Mouse (Mus musculus) megakaryocyte, adult 5-6 weeks (primary cell): Measurements from ENCODE around the gene C130032M10Rik. TPM values are rescaled to one million over a fixed set of nuclear protein-coding genes. Genes with fewer than 3 reads are reported as not detected.

Experiments used
- total RNA-seq, 2 experiments: library from RNA; stranded (forward) in 1 of 2; stranded (reverse) in 1 of 2; fragments of 153-499, 151-499 nt in 1 of 2; fragments of 221-1000, 200-1000 nt in 1 of 2; gene quantifications; 2 replicates each; pipeline versions ENCODE4 v1.2.3 to v1.2.4; 2015 to 2017

The C130032M10Rik gene
- total RNA-seq, 2 experiments from 2014 or later, result not detected

Other genes with a start within 250 kb of the C130032M10Rik start
- gene Bcl2a1c, start 185.6 kb upstream of the C130032M10Rik start, total RNA-seq (2015), result not detected in 2 replicates
- not detected in 2 replicates for gene Bcl2a1c, start 185.6 kb upstream of the C130032M10Rik start, total RNA-seq (2017)
- 23.8 and 32.6 TPM in 2 replicates for gene Crtap, start 125.0 kb upstream of the C130032M10Rik start, total RNA-seq (2015)
- gene Crtap, start 125.0 kb upstream of the C130032M10Rik start, total RNA-seq (2017), result 5.6 and 13.1 TPM in 2 replicates
- gene Glb1, start 114.6 kb upstream of the C130032M10Rik start, total RNA-seq (2015), result 29.8 TPM in 2 replicates
- 21.2 and 24.5 TPM in 2 replicates for gene Glb1, start 114.6 kb upstream of the C130032M10Rik start, total RNA-seq (2017)
- gene Tmppe, start 114.6 kb upstream of the C130032M10Rik start, total RNA-seq (2015), result 1.2 and 2.4 TPM in 2 replicates
- 4.6 and 6.9 TPM in 2 replicates for gene Tmppe, start 114.6 kb upstream of the C130032M10Rik start, total RNA-seq (2017)
- 0.18 TPM in 1 of 2 replicates, not detected in the other for gene Ccr4, start 10.8 kb upstream of the C130032M10Rik start, total RNA-seq (2015)
- 0.07 TPM in 1 of 2 replicates, not detected in the other for gene Ccr4, start 10.8 kb upstream of the C130032M10Rik start, total RNA-seq (2017)
- not detected in 2 replicates for gene Trim71, start 48.7 kb downstream of the C130032M10Rik start, total RNA-seq (2015)
- gene Trim71, start 48.7 kb downstream of the C130032M10Rik start, total RNA-seq (2017), result not detected in 2 replicates
- 14.3 and 14.7 TPM in 2 replicates for gene Cnot10, start 124.5 kb downstream of the C130032M10Rik start, total RNA-seq (2015)
- gene Cnot10, start 124.5 kb downstream of the C130032M10Rik start, total RNA-seq (2017), result 26.8 and 33.3 TPM in 2 replicates
- gene Dync1li1, start 173.1 kb downstream of the C130032M10Rik start, total RNA-seq (2015), result 35.5 and 39.5 TPM in 2 replicates
- gene Dync1li1, start 173.1 kb downstream of the C130032M10Rik start, total RNA-seq (2017), result 59.1 and 60.7 TPM in 2 replicates
- 79.5 and 98.1 TPM in 2 replicates for gene Cmtm6, start 215.4 kb downstream of the C130032M10Rik start, total RNA-seq (2015)
- gene Cmtm6, start 215.4 kb downstream of the C130032M10Rik start, total RNA-seq (2017), result 120 and 124 TPM in 2 replicates